Mouse (Mus musculus): ENCODE results near the gene Map1b.

The Map1b gene

GRCm38 (mm10) chr13:99444880-99445279, 71.5 kb downstream of the Map1b start:
- DNase-seq, result no peak

DNA sequence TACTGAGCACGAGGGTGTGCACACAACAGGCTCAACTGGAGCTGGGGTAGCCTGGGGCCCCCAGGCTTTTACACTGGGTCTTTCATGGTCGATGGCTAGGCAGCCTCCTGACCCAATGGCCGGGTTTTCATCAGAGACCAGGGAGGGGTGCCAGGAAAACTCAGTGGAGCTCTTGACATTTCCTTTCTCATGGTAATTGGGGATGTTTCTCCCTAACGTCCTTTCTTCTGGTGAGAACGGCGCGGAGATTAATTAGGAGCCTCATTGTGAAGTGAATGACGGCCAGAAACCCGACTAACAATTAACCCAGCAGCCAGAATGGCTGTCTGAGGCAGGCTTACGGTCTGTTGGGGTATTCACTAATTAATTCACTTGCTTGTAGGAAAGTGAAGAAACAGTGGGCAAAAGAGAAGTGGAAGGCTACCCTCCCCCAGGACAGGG, 71.9 kb downstream of the Map1b start:
- DNase-seq, result no peak

GRCm38 (mm10) chr13:99443484-99444175, 72.7 kb downstream of the Map1b start:
- no peak for DNase-seq

GRCm38 (mm10) chr13:99442434-99443249, 73.7 kb downstream of the Map1b start:
- DNase-seq, result no peak

DNA sequence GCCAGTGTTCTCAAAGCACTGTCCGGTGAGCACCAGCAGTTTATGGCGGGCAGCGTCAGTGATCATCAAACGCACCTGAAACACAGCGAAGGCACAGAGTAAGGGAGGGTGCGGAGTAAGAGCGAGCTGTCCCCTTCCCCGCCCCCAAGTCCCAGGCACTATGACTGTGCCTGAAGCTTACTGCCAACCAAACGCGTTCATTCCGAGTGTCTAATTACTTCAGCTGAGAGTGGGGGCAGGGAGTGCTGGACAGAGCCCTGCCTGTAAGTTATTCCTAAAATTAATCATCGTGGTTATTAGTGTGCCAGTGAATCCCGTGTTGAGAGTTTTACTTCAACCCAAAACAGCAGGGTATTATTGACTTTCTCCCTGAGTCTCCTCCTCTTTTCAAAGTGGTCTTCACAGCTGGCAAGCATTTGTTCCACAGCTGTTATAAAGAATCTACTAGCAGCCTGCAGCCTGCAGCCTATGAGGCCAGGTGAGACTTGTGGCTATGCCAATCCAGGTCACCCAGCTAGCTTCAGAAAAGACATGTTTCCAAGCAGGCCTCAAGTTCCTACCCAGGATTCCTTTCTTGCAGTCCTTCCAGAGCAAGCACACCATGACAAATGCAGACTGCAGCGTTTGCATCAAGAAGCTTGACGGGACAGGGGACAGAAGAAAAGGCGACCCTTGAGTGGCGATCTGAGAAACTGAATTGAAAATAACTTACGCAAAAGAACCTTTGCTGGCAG, 74.5 kb downstream of the Map1b start:
- DNase-seq, result no peak

DNA sequence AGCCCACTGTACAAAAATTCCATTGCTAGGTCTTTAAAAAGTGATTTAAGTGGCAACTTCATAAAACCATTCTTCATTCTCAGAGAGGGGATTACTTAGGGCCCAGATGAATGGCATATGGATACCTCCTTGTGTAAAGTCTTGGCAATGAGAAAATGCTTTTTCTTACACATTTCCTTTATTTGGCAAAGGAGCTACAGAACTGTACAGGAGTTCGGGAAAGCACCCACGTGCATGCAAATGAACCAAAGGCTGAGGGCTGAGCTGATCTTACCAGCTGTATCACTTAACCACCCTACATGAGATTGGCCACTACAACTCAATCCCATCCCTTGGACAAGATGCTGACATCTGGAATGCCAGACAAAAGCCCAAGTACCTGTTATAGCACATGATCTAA, 76.1 kb downstream of the Map1b start:
- no peak for DNase-seq

DNA sequence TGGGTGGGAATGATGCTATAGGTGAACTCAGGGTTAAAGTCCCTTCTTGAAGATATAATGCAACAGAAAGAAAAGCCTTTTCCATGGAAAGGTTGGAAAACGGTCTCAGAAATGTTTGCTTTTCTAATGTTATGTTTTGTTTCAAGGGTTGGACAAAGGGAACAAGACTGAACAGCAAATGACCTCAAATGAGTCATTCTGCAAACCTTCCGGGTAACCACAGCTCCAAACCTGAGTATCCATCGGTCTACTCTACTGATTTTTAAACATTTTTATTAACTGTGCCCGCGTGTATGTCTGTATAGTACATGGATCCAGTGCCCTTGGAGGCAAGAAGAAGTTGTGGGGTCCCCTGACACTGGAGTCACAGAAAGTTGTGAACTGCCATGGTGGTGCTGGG, 77.0 kb downstream of the Map1b start:
- DNase-seq, result no peak

- DNase-seq, result no peak
These were observed 79.3 kb downstream of the Map1b start for GRCm38 (mm10) chr13:99437051-99437450.

DNA sequence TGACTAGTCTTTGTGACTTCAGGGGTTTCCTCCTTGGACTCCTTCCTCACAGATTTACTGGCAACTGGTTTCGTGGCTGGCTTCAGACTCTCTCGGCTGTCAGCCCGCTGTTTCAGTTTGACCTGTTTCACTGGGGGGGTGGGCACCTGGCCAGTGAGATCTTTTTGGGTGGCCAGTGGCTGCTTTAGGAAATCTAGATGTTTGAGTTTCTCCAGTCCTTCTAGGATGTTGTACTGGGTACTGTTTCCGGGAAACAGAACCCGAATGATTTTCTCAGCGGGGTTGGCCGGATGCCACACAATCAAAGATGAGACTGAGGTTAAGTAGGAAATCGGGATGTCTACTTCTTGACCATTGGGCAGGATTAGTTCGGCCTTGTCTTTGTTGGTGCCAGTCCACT, 81.8 kb downstream of the Map1b start:
- DNase-seq, result peak; percentile 43 to 58

- DNase-seq, result no peak
These were observed 83.0 kb downstream of the Map1b start for GRCm38 (mm10) chr13:99433068-99434008.

DNA sequence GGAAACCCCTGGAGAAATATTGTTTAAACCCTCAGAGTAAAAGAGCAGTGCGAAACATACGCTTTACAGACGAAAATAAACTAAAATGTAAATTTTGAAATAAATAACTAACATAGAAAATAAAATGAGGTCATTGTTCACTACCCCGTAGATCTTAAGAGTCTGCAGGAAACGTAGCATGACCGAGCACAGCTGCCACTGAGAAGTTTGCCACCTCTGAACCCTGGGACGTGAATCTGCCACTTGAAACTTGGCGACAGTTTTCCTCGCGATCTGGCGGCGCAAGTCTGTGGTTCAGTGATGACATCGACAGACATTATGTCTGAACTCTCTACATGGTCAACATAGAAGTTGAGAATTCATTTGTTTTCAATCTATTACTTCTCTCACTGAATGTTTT, 92.8 kb downstream of the Map1b start:
- DNase-seq, result no peak

DNA sequence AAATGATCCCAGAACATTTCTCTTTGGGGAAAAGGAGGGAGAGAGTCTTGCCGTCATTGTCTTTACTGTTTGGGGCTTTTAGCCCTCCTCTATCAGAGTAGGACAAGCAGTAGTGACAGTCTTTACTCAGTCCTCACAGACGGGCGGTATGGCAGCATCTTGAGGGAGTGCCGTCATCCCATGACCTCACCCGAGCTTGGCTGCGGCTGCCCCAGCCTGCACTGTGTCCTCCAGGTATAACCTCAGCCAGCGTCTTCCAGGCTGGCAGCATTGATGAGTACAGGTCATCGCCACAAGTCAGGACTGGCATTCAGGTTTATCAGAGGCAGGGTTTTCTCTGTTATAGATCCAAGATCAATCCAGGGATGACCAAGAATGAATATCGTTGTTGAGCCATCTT, 99.7 kb downstream of the Map1b start:
- DNase-seq, result no peak

DNA sequence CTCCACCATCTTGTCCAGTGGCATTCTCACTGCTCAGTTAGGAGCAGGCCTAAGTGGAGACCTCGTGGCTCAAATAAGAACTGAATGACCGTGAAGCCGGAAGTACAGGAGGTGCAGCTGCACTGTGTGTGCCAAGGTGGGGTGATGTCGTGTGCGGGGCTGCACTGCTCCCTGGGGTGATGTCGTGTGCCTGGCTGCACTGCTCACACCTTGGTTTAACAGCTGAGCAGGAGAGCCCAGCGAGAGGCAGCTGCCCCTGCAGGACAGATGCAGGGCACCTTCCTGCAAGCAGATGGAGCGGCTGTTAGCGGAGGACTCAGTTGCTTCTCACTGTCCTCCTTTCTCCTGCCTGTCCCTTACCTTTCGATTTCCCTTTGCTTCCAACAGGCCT, 102.0 kb downstream of the Map1b start:
- DNase-seq, result no peak

DNA sequence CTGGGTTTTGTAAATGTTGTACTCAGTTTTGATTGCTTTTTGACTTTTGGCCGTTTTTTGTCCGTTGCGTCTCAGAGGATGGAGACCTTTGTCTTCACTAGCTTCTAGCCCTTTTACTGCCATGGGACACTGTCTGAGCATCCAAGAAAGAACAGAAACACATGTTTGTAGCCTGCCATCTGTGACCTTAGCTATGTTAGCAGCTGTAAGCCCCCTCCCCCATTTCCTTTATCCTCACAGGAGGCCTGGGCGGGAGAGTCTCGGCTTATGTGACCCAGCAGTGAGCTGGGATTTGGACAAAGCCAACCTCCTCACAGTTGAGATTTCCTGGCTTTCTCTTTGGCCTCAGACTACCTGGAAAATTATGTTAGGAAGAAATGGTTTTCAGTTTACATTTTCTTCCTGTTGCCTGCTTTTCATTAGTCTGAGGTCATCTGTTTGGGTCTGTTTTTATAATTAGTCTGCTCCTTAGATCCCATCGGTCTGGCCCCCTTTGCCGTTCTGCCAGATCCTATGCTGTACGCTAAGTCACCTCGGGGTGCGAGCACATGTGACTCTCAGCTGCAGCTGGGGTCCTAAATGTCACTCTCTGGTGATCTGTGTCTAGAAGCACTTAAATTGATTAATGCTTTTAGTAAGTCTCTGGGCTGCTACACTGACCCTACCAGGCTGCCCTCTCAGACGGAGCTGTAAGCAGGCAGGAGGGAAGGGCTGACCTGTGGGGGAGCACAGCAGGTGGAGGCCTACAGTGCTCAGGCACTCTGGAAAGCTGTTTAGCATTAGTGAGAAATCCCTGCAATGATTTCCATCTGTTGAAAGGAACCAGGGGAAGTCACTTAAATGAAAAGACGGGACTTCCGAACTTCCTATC, 102.6 kb downstream of the Map1b start:
- no peak for DNase-seq

GRCm38 (mm10) chr13:99412477-99413080, 103.8 kb downstream of the Map1b start:
- DNase-seq, result peak; percentile 71 to 82

GRCm38 (mm10) chr13:99411761-99412160, 104.6 kb downstream of the Map1b start:
- DNase-seq, result peak; percentile 46 to 58

- DNase-seq, result no peak
These were observed 105.5 kb downstream of the Map1b start for GRCm38 (mm10) chr13:99410611-99411515.

DNA sequence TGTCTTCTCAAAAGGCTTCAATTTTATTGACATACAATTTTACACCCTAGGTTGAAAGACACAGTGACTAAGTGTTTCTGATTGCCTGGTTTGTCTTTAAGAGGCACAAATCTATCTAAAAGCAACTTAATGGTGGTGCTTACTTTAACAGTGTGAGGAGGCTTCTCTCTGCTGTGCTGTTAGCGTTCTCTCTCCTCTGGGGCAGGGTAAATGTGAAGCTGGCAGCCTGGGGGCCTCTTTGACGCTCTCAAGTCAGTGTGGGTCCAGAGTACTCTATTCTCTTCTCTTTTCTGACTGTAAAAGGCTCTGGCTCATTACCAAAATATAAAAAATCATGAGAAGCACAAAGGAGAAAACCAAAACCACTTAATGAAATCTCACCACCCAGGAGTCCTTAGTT, 107.1 kb downstream of the Map1b start:
- no peak for DNase-seq

DNA sequence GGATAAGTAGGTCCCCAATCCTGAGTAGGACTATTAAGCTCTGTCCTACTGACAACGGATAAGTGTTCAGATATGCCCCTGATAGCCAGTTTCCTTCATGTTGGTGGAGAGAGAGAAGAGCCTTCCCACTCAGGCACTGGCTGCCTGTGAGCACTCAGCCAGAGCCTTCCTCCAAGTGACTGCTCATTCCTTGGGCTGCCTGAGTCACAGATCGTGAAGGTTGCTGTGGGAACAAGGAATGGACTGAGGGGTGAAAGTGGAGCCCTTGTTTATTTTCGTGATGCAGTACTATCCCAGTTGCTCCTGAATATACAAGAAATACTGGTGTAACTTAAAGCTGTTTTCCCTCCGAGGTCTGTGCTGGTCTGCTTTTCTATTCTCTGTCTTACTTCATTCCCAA, 117.0 kb downstream of the Map1b start:
- DNase-seq, result no peak

DNA sequence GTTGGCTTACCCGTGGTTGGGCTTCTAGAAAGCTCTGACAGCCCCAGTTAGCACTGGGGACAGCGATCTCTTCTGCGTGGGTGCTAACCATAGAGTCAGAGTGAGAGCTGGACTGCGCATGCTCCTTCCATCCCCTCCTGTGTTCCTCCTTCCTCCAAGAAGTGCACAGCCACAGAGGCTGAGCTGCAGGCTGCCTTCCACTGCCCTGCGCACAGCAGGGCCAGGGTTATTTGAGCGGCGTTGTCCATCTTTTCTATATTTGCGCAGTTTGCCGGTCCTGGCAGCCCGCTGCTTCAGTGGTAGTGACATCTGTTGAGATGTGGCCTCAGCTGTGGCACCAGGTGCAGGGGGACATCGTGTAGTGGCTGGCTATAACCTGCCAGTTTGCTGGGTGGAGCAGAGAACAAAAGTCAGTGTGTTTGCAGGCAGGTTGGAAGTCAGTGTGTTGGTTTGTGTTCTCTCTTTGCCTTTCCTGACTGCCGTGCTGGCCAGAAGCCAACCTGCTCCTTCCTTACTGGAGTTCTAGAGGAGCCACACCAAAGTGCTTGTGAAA, 118.1 kb downstream of the Map1b start:
- DNase-seq, result peak; percentile 61 to 65

Data from cerebellum, adult 18-20 months (tissue).